Mouse (Mus musculus) brain, embryonic 14.5 days (tissue): Measurements from ENCODE around the gene Esrp2.

ENCODE experiments used
- CTCF ChIP-seq: fragments of 200-500 bp; IDR thresholded peaks from 2 replicates; pipeline ENCODE4 v1.5.1; 2012; ENCODE audit warnings: inconsistent platforms, mild to moderate bottlenecking, moderate library complexity, borderline replicate concordance; ENCODE audit not compliant: insufficient read depth, insufficient read length; ENCODE audit errors: extremely low read depth
- POLR2A ChIP-seq: fragments of 200-500 bp; IDR thresholded peaks from 2 replicates; pipeline ENCODE4 v1.6.1; 2012; ENCODE audit warnings: mild to moderate bottlenecking, inconsistent platforms, borderline replicate concordance; ENCODE audit not compliant: poor library complexity, insufficient read depth, insufficient read length, severe bottlenecking; ENCODE audit errors: extremely low read depth

GRCm38 (mm10) chr8:106132356-106132755 is 4.4 kb downstream of the Esrp2 start:
- TF ChIP-seq POLR2A (no peak), CTCF (no peak)
